Mouse (Mus musculus): ENCODE results near the gene 5330417C22Rik. TPM values are rescaled to one million over a fixed set of nuclear protein-coding genes. Genes with fewer than 3 reads are reported as not detected.
"Not testable (repeated sequence)": the region's sequence is repeated elsewhere in the genome, so short reads cannot be mapped to it uniquely, and the experiment has no call there.

Gene 5330417C22Rik
- total RNA-seq, 2 experiments from 2014 or later = 0.05 to 0.25 TPM

DNA sequence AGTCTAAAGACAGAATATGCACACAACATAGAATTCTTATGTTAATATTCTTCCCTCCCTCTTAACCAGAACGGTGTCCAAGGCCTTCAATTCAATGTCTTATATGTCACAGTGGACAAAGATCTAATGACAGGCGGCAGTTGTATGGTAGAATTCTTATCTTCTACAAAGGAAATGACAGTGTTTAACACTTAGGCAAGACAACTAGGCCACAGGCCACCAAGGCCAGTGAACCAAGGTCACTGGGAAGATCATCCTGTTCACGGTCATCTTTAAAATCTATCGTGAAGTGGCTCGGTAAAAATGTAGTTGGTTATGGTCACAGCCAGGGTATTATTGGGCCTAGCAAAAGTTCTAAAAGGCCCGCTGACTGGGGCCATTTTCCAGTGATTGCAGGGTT lies 2.4 kb downstream of the 5330417C22Rik start, which contains the start of gene 1700013F07Rik:
TSS of gene 1700013F07Rik (plus strand) at position 200 of the 400 bp plus-strand sequence.
- DNase-seq = no peak

GRCm38 (mm10) chr3:108533114-108533885 lies 3.0 kb downstream of the 5330417C22Rik start:
- intact Hi-C loops (cut with DNase I) = no loop called here
- no peak for DNase-seq

More for the DNA sequence above, 2.4 kb downstream of the 5330417C22Rik start, which contains the start of gene 1700013F07Rik:
- intact Hi-C loops (cut with DNase I) = no loop called here

- intact Hi-C loops (cut with DNase I) = no loop called here
- no peak for DNase-seq
Observed at GRCm38 (mm10) chr3:108528489-108528888, 7.8 kb downstream of the 5330417C22Rik start.

GRCm38 (mm10) chr3:108523415-108523814 lies 12.9 kb downstream of the 5330417C22Rik start:
- intact Hi-C loops (cut with DNase I) = no loop called here
- DNase-seq = no peak

- intact Hi-C loops (cut with DNase I) = no loop called here
- DNase-seq = no peak
Observed at GRCm38 (mm10) chr3:108518276-108518675, 18.1 kb downstream of the 5330417C22Rik start.

GRCm38 (mm10) chr3:108513465-108513864 lies 22.9 kb downstream of the 5330417C22Rik start:
- intact Hi-C loops (cut with DNase I) = no loop called here
- DNase-seq = no peak

GRCm38 (mm10) chr3:108510716-108511483 lies 25.4 kb downstream of the 5330417C22Rik start:
- DNase-seq = no peak
- intact Hi-C loops (cut with DNase I) = no loop called here

GRCm38 (mm10) chr3:108510156-108510555 lies 26.2 kb downstream of the 5330417C22Rik start:
- DNase-seq = no peak
- intact Hi-C loops (cut with DNase I) = no loop called here

DNA sequence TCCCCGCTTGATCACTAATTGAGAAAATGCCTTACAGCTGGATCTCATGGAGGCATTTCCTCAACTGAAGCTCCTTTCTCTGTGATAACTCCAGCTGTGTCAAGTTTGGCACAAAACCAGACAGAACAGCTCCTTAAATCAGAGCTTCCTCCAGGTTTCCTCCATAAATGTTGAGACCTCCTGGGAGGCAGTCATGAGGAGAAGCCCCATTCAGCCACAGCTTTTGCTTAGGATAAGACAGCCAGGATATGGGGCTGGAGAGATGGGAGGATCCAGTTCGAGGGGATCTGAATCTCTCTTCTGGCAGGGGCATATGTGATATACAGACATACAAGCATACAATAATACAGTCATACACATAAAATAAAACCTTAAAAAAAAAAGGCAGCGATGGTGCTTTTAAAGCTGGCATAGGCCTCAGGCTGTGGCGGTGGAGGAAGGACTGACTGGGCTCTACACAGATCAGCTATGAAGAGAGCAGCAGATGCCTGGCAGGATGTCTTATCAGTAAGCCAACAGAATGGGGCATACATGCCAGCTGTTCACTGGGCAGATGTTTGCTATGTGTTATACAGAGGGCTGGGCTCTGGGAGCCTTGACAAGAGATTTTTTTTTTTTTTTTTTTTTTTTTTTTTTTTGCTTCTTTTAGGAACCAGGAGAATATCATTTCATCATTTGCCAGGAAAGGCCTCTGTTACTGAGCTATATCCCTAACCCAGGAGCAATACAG lies 27.4 kb downstream of the 5330417C22Rik start:
- intact Hi-C loops (cut with DNase I) = no loop called here
- DNase-seq = no peak

GRCm38 (mm10) chr3:108503908-108504307 lies 32.4 kb downstream of the 5330417C22Rik start:
- intact Hi-C loops (cut with DNase I) = no loop called here
- DNase-seq = no peak

- DNase-seq; intact Hi-C loops (cut with DNase I): not testable (repeated sequence)
Observed at GRCm38 (mm10) chr3:108501411-108501810, 34.9 kb downstream of the 5330417C22Rik start.

DNA sequence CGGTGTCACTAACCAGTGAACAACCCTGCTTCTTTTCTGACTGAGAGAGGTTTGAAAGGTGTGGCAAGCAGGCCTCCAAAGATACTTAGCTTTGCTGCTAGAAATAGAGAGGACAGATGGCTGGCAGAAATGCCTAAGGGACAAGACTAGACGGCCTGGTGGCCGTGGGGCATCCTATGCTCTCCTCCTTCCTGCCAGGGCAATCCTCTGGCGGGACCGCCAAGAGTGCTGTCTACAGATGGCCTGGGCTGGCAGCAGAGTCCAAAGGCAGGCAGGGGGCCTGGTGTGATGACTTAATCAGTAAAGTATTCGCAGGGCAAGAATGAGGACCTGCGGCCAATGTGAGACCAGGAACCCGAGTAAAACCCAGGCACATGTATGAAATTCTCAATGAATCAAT lies 36.5 kb downstream of the 5330417C22Rik start:
- intact Hi-C loops (cut with DNase I) = no loop called here
- DNase-seq = no peak

DNA sequence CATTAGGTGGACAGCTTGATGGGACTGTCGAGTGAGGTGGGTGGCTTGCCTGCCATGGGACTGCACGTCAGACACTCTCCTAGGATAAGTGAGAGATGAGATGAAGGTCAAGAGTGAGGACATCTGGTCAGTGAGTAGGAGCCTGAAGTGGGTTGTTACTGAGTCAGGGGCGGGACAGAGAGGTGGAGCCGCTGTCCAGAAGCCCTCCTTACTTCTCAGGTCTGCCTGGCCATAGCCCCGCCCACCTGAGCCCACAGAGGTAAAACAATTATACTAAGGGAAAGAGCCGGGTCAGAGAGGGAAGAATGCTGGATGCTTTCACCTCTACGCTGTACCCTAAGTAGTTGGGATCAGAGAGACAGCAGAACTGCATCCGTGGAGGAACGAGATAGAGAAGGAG lies 38.7 kb downstream of the 5330417C22Rik start:
- intact Hi-C loops (cut with DNase I) = no loop called here

DNA sequence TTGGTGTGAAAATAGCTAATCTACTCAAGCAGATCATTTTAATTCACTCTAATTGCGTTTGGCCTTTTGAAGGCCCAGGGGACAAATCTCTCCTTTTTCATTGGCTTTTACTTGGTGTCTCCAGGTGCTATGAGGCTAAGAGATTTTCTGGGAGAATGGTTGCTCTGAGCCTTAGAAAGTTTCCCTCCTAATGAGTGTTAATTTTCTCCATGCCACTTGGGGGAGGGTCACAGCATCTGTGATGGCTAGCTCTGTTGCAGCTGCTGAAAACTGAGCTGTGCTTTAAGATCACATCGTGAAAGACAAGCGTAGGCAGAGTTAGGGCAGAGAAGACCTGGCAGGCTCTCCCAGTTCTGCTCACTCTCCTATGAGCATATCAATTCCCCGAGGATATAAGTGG lies 40.9 kb downstream of the 5330417C22Rik start:
- intact Hi-C loops (cut with DNase I) = no loop called here
- no peak for DNase-seq

More for the DNA sequence above, 38.7 kb downstream of the 5330417C22Rik start:
- no peak for DNase-seq

DNA sequence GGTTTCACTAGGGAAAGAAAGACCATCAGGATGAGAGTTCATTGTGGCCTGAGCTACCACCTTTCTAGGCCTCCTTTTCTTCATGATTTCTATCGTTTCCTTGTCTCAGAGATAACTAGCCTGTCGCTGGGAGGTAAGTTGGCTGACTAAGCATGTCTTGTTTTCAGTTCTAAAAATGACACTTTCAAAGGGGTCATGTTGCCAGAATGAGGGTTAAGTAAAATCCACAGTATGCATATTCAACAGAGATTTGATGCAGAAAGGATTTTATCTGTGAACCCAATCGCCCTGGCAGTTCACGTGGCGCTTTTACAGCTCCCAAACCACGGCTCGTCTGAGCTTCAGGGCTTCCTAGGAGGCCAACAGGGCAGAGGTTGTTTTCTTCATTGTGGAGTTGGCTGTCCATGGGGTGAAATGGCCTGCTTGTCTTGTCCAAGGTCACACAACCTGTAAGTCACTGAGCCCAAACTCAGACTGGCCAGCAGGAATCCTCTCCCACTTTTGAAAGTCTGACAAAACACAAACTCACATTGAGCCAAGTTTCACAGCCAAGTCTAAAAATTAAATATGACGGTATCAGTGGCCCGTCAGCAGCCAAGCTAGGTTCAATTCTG lies 41.4 kb downstream of the 5330417C22Rik start:
- DNase-seq = no peak
- intact Hi-C loops (cut with DNase I) = no loop called here

DNA sequence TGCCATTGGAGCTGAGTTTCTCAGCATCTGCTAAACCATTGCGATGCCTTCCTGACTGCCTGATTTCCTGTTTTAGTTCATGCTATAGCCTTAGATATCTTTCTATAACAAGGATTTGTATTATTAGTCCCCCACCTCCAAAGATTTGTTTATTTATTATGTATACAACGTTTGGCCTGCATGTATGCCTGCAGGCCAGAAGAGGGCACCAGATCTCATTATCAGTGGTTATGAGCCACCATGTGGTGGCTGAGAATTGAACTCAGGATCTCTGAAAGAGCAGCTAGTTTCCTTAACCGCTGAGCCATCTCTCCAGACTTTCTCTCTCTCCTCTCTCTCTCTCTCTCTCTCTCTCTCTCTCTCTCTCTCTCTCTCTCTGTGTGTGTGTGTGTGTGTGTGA lies 46.4 kb downstream of the 5330417C22Rik start:
- intact Hi-C loops (cut with DNase I) = no loop called here
- DNase-seq = no peak

- intact Hi-C loops (cut with DNase I) = no loop called here
- no peak for DNase-seq
Observed at GRCm38 (mm10) chr3:108484749-108485148, 51.6 kb downstream of the 5330417C22Rik start.

DNA sequence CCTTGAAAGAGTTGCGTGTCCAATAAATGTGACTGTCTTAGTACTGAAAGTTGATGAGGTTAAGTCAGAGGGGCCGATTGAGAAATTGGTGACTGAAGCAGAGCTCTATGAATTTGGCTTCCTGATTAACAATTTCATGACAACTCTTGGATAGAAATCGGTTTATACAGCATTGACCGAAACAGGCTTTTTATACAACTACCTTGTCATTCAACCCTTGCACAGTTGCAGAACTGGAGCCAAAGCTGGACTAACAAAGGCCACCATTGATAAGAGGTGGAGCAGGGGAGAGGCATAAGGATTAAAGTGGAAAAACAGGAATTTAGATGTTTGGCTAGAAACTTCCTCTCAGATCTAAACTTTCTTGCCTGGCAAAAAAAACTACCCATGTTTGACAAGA lies 57.5 kb downstream of the 5330417C22Rik start:
- intact Hi-C loops (cut with DNase I) = no loop called here
- no peak for DNase-seq

GRCm38 (mm10) chr3:108476761-108477619 lies 59.3 kb downstream of the 5330417C22Rik start:
- intact Hi-C loops (cut with DNase I) = no loop called here
- DNase-seq = peak in 1 of 2 experiments; percentile 22
